Mouse (Mus musculus) erythroid progenitor cell, adult 5-6 weeks (primary cell): ENCODE measurements around the gene Gm29106. TPM values are rescaled to one million over a fixed set of nuclear protein-coding genes. Genes with fewer than 3 reads are reported as not detected.
"Not testable (repeated sequence)": the region's sequence is repeated elsewhere in the genome, so short reads cannot be mapped to it uniquely, and the experiment has no call there.

Experiments used
- ATAC-seq: replicated peaks from 2 replicates; pipeline ENCODE4 v1.8.0; 2016; ENCODE audit warnings: moderate number of reproducible peaks, mild to moderate bottlenecking, moderate TSS enrichment, inconsistent platforms; ENCODE audit not compliant: poor library complexity, low FRiP score, severe bottlenecking
- total RNA-seq, 2 experiments: library from RNA; stranded (forward) in 1 of 2; stranded (reverse) in 1 of 2; fragments of 150-400 nt in 1 of 2; fragments of 186-747, 209-891 nt in 1 of 2; gene quantifications; 2 replicates each; pipeline versions ENCODE4 v1.2.3 to v1.2.4; 2015 to 2017; ENCODE audit warnings: low replicate concordance in 2 of 2

Gene Gm29106
- total RNA-seq (2015; ENCODE audit: low replicate concordance) (not detected in 2 replicates), total RNA-seq (2017; ENCODE audit: low replicate concordance) (0.08 TPM in 1 of 2 replicates, not detected in the other)

DNA sequence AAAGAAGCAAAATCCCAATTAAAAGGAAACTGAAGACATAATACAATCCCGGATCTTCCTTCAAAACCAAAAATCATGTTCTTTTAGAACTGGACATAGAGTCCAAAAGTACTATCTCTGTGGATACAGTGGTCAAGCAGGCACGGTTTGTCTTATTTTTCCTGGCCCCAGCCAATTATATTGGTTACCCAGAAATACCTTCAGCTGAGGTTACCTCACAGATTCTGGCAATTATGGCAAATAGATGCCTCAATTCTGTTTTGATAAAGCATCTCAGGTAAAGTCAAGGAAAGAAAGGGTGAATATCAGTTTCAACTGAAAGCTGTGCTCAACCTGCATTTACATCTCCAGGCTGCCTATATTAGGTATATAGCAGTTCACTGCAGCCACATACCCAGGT lies at the start of gene Gm29106:
Gene Gm29106 (plus strand): TSS at position 301 of the 400 bp plus-strand sequence.
- ATAC-seq, result not testable (repeated sequence)

DNA sequence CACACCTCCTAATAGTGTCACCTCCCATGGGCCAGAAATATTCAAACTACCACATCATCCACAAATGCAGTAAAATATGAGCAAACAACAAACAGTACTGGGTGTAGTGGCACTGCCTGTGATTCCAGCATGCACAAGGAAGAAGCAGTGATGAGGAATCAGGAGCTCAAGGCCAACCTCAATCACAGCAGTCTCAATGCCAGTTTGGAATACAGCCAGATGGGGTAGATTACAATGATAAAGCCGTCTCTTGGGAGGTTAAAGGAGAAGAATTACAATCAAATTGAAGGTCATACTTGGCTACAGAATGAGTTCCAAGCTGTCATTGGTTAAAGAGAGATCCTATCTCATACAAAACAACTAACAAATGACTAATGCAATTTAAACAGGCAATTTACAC lies 52.2 kb downstream of the Gm29106 start:
- ATAC-seq, result no peak

DNA sequence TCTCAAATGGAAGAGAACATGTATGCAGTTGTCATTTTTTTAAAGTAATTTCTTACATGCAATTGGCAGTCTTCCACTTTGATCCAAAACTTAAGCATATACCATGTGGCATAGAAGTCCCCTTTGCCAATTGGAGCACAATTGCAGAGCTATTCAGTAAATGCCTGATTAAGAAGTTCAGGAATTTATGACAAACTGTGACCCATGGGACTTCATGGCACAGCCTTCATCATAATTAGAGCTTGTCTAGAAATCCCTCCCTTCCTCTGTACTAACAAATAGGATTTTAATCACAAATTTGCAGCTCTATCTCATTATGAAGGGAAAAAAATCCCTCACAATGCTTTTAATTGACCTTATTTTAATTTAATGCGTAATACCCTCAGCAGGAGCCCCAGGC lies 59.7 kb downstream of the Gm29106 start:
- ATAC-seq, result no peak

Other genes starting within 250 kb of the Gm29106 start
- gene Gm28168, start 248.5 kb upstream of the Gm29106 start, total RNA-seq (2015; ENCODE audit: low replicate concordance), result not detected in 2 replicates
- not detected in 2 replicates for gene Gm28168, start 248.5 kb upstream of the Gm29106 start, total RNA-seq (2017; ENCODE audit: low replicate concordance)
- gene Gm7145, start 210.6 kb upstream of the Gm29106 start, total RNA-seq (2015; ENCODE audit: low replicate concordance), result not detected in 2 replicates
- gene Gm7145, start 210.6 kb upstream of the Gm29106 start, total RNA-seq (2017; ENCODE audit: low replicate concordance), result not detected in 2 replicates
- 19.8 and 78.8 TPM in 2 replicates for gene Tsn, start 135.2 kb downstream of the Gm29106 start, total RNA-seq (2015; ENCODE audit: low replicate concordance)
- 54.2 and 66.1 TPM in 2 replicates for gene Tsn, start 135.2 kb downstream of the Gm29106 start, total RNA-seq (2017; ENCODE audit: low replicate concordance)
- gene Nifk, start 145.3 kb downstream of the Gm29106 start, total RNA-seq (2015; ENCODE audit: low replicate concordance), result 15.5 and 41.5 TPM in 2 replicates
- 10.7 and 16.4 TPM in 2 replicates for gene Nifk, start 145.3 kb downstream of the Gm29106 start, total RNA-seq (2017; ENCODE audit: low replicate concordance)
- 40.7 and 55.8 TPM in 2 replicates for gene Clasp1, start 212.5 kb downstream of the Gm29106 start, total RNA-seq (2015; ENCODE audit: low replicate concordance)
- gene Clasp1, start 212.5 kb downstream of the Gm29106 start, total RNA-seq (2017; ENCODE audit: low replicate concordance), result 34.4 and 45.4 TPM in 2 replicates